Comparison of ENCODE assay signal across 10 mouse cellular contexts in genomic region chr9:106038865-106039264, GRCm38 (mm10). TPM values are rescaled to one million over a fixed set of nuclear protein-coding genes. Genes with fewer than 3 reads are reported as not detected.
DNase-seq lines count a peak whose midpoint lies in the region; ATAC-seq and TF ChIP-seq lines count a peak whose summit lies in the region.
"Had no signal": no experiment of that assay in that cellular context is flagged by ENCODE, and none has a peak within 500 bp of the region (broad histone marks: within the 10 kb centered on the region; RNA-seq: fewer than 3 reads in every experiment).

No protein-coding gene starts in this region.

- 6% methylated on average over 4 of the region's 4 CpGs for WGBS in forebrain, embryonic 14.5 days
- WGBS in large intestine, adult 2 months, result 11% methylated on average over 4 of the region's 4 CpGs
- WGBS in lung, adult 2 months, result 5% methylated on average over 4 of the region's 4 CpGs

- no peaks in the 10 kb centered on the region for H3K27me3 ChIP-seq in forebrain, embryonic 14.5 days (replicated peaks; ENCODE audit: control insufficient read depth, insufficient read depth, low read length)
- H3K27me3 ChIP-seq: liver, embryonic 13.5 days; stomach, embryonic 15.5 days had no signal

- TF ChIP-seq CTCF in lung, adult 2 months (IDR thresholded peaks at IDR 0.05; ENCODE audit: insufficient read depth, low read length), result no peak

- H3K9me3 ChIP-seq in forebrain, embryonic 14.5 days (replicated peaks; ENCODE audit: control insufficient read depth, low read length), result no peaks in the 10 kb centered on the region
- H3K9me3 ChIP-seq: liver, embryonic 13.5 days; stomach, embryonic 15.5 days had no signal

- peak; percentile 50 for DNase-seq in gastrocnemius, adult 18-20 months (ENCODE audit: low spot score)
- DNase-seq in gastrocnemius, adult 8-10 months (ENCODE audit: low spot score in 2 of 2), result no peak
- DNase-seq in A20 (ENCODE audit: low read depth, low spot score), result peak; percentile 51
- peak; percentile 43 to 68 for DNase-seq in adrenal gland, postnatal 36 days
- DNase-seq in forebrain, embryonic 14.5 days (ENCODE audit: low spot score), result peak; percentile 86
- DNase-seq in large intestine, adult 2 months (ENCODE audit: low read depth, low spot score), result peak; percentile 6
- peak; percentile 6 for DNase-seq in lung, adult 2 months
- peak; percentile 73 for DNase-seq in right cerebral cortex, postnatal 4 days
- DNase-seq: liver, embryonic 13.5 days had no signal

- ATAC-seq in forebrain, embryonic 14.5 days, result peak; percentile 52; the same call in 1 of the 2 replicates

- no peak overlapping the region for H3K27ac ChIP-seq in forebrain, embryonic 14.5 days (ENCODE audit: low read depth, low read length)
- H3K27ac ChIP-seq: liver, embryonic 13.5 days; stomach, embryonic 15.5 days had no signal

- no peak overlapping the region for H3K4me3 ChIP-seq in forebrain, embryonic 14.5 days (ENCODE audit: low read depth, low read length)
- no peak overlapping the region for H3K4me3 ChIP-seq in lung, adult 2 months (replicated peaks; ENCODE audit: extremely low read depth, low read depth, low read length)
- H3K4me3 ChIP-seq: liver, embryonic 13.5 days; stomach, embryonic 15.5 days had no signal

- H3K36me3 ChIP-seq in forebrain, embryonic 14.5 days (ENCODE audit: control insufficient read depth, insufficient read depth, low read length), result no peaks in the 10 kb centered on the region
- H3K36me3 ChIP-seq: liver, embryonic 13.5 days; stomach, embryonic 15.5 days had no signal

- H3K9ac ChIP-seq in forebrain, embryonic 14.5 days (ENCODE audit: low read length), result no peak overlapping the region
- H3K9ac ChIP-seq: liver, embryonic 13.5 days; stomach, embryonic 15.5 days had no signal

- TF ChIP-seq POLR2A in lung, adult 2 months (IDR thresholded peaks at IDR 0.05; ENCODE audit: borderline replicate concordance, extremely low read depth, low read depth, low read length), result no peak

- H3K4me2 ChIP-seq in forebrain, embryonic 14.5 days (ENCODE audit: low read length), result no peak overlapping the region
- H3K4me2 ChIP-seq: liver, embryonic 13.5 days; stomach, embryonic 15.5 days had no signal

- H3K4me1 ChIP-seq in forebrain, embryonic 14.5 days (ENCODE audit: control insufficient read depth, insufficient read depth, low read length), result no peaks in the 10 kb centered on the region
- H3K4me1 ChIP-seq in lung, adult 2 months (ENCODE audit: control insufficient read depth, insufficient read depth, low read length), result no peaks in the 10 kb centered on the region
- H3K4me1 ChIP-seq: liver, embryonic 13.5 days; stomach, embryonic 15.5 days had no signal

RNA-seq across cellular contexts. Expression of gene Col6a4, which starts 57.7 kb away (rescaled TPM):
- total RNA-seq in gastrocnemius, adult 18-20 months (2021), result under 1 TPM in 1 of 2 experiments, not detected in 1; 0.14 TPM
- total RNA-seq in gastrocnemius, adult 8-10 months (2022), result not detected
- total RNA-seq in adrenal gland, postnatal 36 days (2021), result under 1 TPM; 0.36 to 0.46 TPM
- 0.22 and 0.66 TPM in 2 replicates for polyA plus RNA-seq in forebrain, embryonic 14.5 days (2014; fragmentation: Nextera tagmentation; extraction: Ambion mirVana)
- polyA plus RNA-seq in large intestine, adult 2 months (2012; rRNA removed), result 19.4 and 21.8 TPM in 2 replicates
- polyA plus RNA-seq in lung, adult 2 months (2012; rRNA removed), result 0.32 and 0.56 TPM in 2 replicates
- polyA plus RNA-seq: liver, embryonic 13.5 days had no signal

Comparison
In these comparisons a context has a peak if more than half of its experiments do, and no peak if none do; other contexts are left out.
1. DNase-seq: peak in gastrocnemius, adult 18-20 months (single experiment), A20 (single experiment), adrenal gland, postnatal 36 days (2 of 2), forebrain, embryonic 14.5 days (single experiment), large intestine, adult 2 months (single experiment), lung, adult 2 months (single experiment) and right cerebral cortex, postnatal 4 days (single experiment); none in gastrocnemius, adult 8-10 months (0 of 2).